8 mouse cellular contexts compared by ENCODE assay signal in genomic region chr16:48994343-48994693, GRCm38 (mm10). TPM values are rescaled to one million over a fixed set of nuclear protein-coding genes. Genes with fewer than 3 reads are reported as not detected.
DNase-seq lines count a peak whose midpoint lies in the region; ATAC-seq and TF ChIP-seq lines count a peak whose summit lies in the region.

No protein-coding gene starts in this region.

- no peaks in the 10 kb centered on the region for H3K9me3 ChIP-seq in lung, embryonic 15.5 days
- peaks cover 3% of the 10 kb centered on the region for H3K9me3 ChIP-seq in erythroblast, embryonic 14.5 days (ENCODE audit: control insufficient read depth, low read length)
- no peaks in the 10 kb centered on the region for H3K9me3 ChIP-seq in limb, embryonic 15.5 days

- peaks cover 11% of the 10 kb centered on the region for H3K36me3 ChIP-seq in lung, embryonic 15.5 days
- peaks cover 41% of the 10 kb centered on the region for H3K36me3 ChIP-seq in erythroblast, embryonic 14.5 days (ENCODE audit: control insufficient read depth)
- H3K36me3 ChIP-seq in limb, embryonic 15.5 days: peaks cover 6% of the 10 kb centered on the region
- 0 out of 2 replicates have a peak, but pooled peaks cover 2% of the 10 kb centered on the region for H3K36me3 ChIP-seq in small intestine, adult 2 months (ENCODE audit: control insufficient read depth, insufficient read depth, low read length)

- 0% methylated on average over 18 of the region's 18 CpGs for WGBS in lung, embryonic 15.5 days
- under 1% methylated on average over 18 of the region's 18 CpGs for WGBS in limb, embryonic 15.5 days
- under 1% methylated on average over 18 of the region's 18 CpGs for WGBS in small intestine, adult 2 months

- TF ChIP-seq CTCF in small intestine, adult 2 months (IDR thresholded peaks at IDR 0.05; ENCODE audit: extremely low read depth, insufficient read length, insufficient replicate concordance, low read depth, low read length): no peak

- H3K27me3 ChIP-seq in lung, embryonic 15.5 days: no peaks in the 10 kb centered on the region
- H3K27me3 ChIP-seq in erythroblast, embryonic 14.5 days (ENCODE audit: control insufficient read depth): no peaks in the 10 kb centered on the region
- H3K27me3 ChIP-seq in limb, embryonic 15.5 days: no peaks in the 10 kb centered on the region
- no peaks in the 10 kb centered on the region for H3K27me3 ChIP-seq in small intestine, adult 2 months (ENCODE audit: control insufficient read depth, insufficient read depth, low read length)

- peaks cover 15% of the 10 kb centered on the region for H3K4me1 ChIP-seq in lung, embryonic 15.5 days
- peaks cover 23% of the 10 kb centered on the region for H3K4me1 ChIP-seq in erythroblast, embryonic 14.5 days (ENCODE audit: control insufficient read depth)
- peaks cover 8% of the 10 kb centered on the region; the same call in 1 of the 2 replicates for H3K4me1 ChIP-seq in limb, embryonic 15.5 days
- H3K4me1 ChIP-seq in small intestine, adult 2 months (ENCODE audit: control insufficient read depth, insufficient read depth, insufficient read length, low read length): no peaks in the 10 kb centered on the region; the same call in 1 of the 2 replicates

- H3K27ac ChIP-seq in lung, embryonic 15.5 days: peak overlapping the region; percentile 92
- H3K27ac ChIP-seq in limb, embryonic 15.5 days: no peak overlapping the region
- no peak overlapping the region for H3K27ac ChIP-seq in small intestine, adult 2 months (ENCODE audit: insufficient read depth, low read depth, low read length)

- ATAC-seq in lung, embryonic 15.5 days (ENCODE audit: borderline replicate concordance, extremely low read depth, low FRiP score, low TSS enrichment): peak; percentile 43; the same call in 1 of the 2 replicates
- ATAC-seq in limb, embryonic 15.5 days (ENCODE audit: insufficient number of reproducible peaks, low FRiP score, low TSS enrichment, low read depth): peak; percentile 31; the same call in 1 of the 2 replicates

- no peak for DNase-seq in lung, postnatal 10 days
- no peak for DNase-seq in right cerebral cortex, postnatal 10 days (ENCODE audit: low spot score in 2 of 2)
- DNase-seq in left cerebral cortex, adult 9 months (ENCODE audit: low spot score in 2 of 2): no peak
- DNase-seq in cerebellum, postnatal 4 days (ENCODE audit: low spot score in 2 of 2): no peak

- no peak for TF ChIP-seq POLR2A in small intestine, adult 2 months (IDR thresholded peaks at IDR 0.05; ENCODE audit: low read depth, low read length)

- peak overlapping the region; percentile 99 for H3K9ac ChIP-seq in lung, embryonic 15.5 days
- peak overlapping the region; percentile 98 for H3K9ac ChIP-seq in limb, embryonic 15.5 days

- H3K4me2 ChIP-seq in lung, embryonic 15.5 days: peak overlapping the region; percentile 71
- H3K4me2 ChIP-seq in limb, embryonic 15.5 days: peak overlapping the region; percentile 79

- peak overlapping the region; percentile 96 for H3K4me3 ChIP-seq in lung, embryonic 15.5 days
- peak overlapping the region; percentile 79 for H3K4me3 ChIP-seq in erythroblast, embryonic 14.5 days (replicated peaks)
- H3K4me3 ChIP-seq in limb, embryonic 15.5 days: peak overlapping the region; percentile 89
- peak overlapping the region; percentile 99 for H3K4me3 ChIP-seq in small intestine, adult 2 months (ENCODE audit: low read depth, low read length)

RNA-seq across cellular contexts. Expression of gene Cip2a, which starts 0.3 kb away (rescaled TPM):
- 37.3 and 38.9 TPM in 2 replicates for polyA plus RNA-seq in lung, embryonic 15.5 days (2015; fragmentation: Nextera tagmentation; extraction: Ambion mirVana)
- polyA plus RNA-seq in erythroblast, embryonic 14.5 days (2012): 0.44 and 0.61 TPM in 2 replicates
- 22.6 and 23.1 TPM in 2 replicates for polyA plus RNA-seq in limb, embryonic 15.5 days (2015; fragmentation: Nextera tagmentation; extraction: Ambion mirVana)
- polyA plus RNA-seq in small intestine, adult 2 months (2012; rRNA removed): 0.70 and 1.1 TPM in 2 replicates

RNA-seq across cellular contexts. Expression of gene Dzip3, which starts 0.4 kb away (rescaled TPM):
- 30.6 and 31.8 TPM in 2 replicates for polyA plus RNA-seq in lung, embryonic 15.5 days (2015; fragmentation: Nextera tagmentation; extraction: Ambion mirVana)
- polyA plus RNA-seq in erythroblast, embryonic 14.5 days (2012): 0.12 and 0.16 TPM in 2 replicates
- 25.6 and 28.5 TPM in 2 replicates for polyA plus RNA-seq in limb, embryonic 15.5 days (2015; fragmentation: Nextera tagmentation; extraction: Ambion mirVana)
- 0.15 and 0.41 TPM in 2 replicates for polyA plus RNA-seq in small intestine, adult 2 months (2012; rRNA removed)

Comparison
In these comparisons a context has a peak if more than half of its experiments do, and no peak if none do; other contexts are left out.
1. RNA of gene Cip2a, which starts 0.3 kb away (polyA plus RNA-seq): 37.3 to 38.9 TPM in lung, embryonic 15.5 days and 22.6 to 23.1 TPM in limb, embryonic 15.5 days; 0.70 to 1.1 TPM in small intestine, adult 2 months and 0.44 to 0.61 TPM in erythroblast, embryonic 14.5 days; every median in the first group is over 10 times any median in the second.
2. RNA of gene Dzip3, which starts 0.4 kb away (polyA plus RNA-seq): 30.6 to 31.8 TPM in lung, embryonic 15.5 days and 25.6 to 28.5 TPM in limb, embryonic 15.5 days; 0.15 to 0.41 TPM in small intestine, adult 2 months and 0.12 to 0.16 TPM in erythroblast, embryonic 14.5 days; every median in the first group is over 10 times any median in the second.
3. Peak in every context shown above with its lines, with median percentiles within 50 percentile points of each other: H3K4me3 ChIP-seq.